Mouse (Mus musculus) urinary bladder, postnatal 10 days (tissue): ENCODE measurements at regions not wholly inside any gene's neighbourhood (a gene's known extent, or its start where the extent isn't known, plus 50 kb on each side); places are given as distances from the start of the nearest gene placed in this dataset.

Experiments
- DNase-seq: peaks from one replicate; pipeline ENCODE4 v3.0.0; 2022; ENCODE audit warnings: low spot score

GRCm38 (mm10) chr15:67901191-67901601, 1400.5 kb upstream of the Lrrc6 start:
- DNase-seq: no peak

- DNase-seq: no peak
These were observed 1399.1 kb upstream of the Lrrc6 start for GRCm38 (mm10) chr15:67899772-67900171.

- no peak for DNase-seq
These were observed 1398.3 kb upstream of the Lrrc6 start for GRCm38 (mm10) chr15:67898959-67899403.

- no peak for DNase-seq
These were observed 1391.4 kb upstream of the Lrrc6 start for GRCm38 (mm10) chr15:67892066-67892465.

GRCm38 (mm10) chr15:67890612-67891304, 1390.0 kb upstream of the Lrrc6 start:
- no peak for DNase-seq

- no peak for DNase-seq
These were observed 1387.8 kb upstream of the Lrrc6 start for GRCm38 (mm10) chr15:67888548-67888947.

GRCm38 (mm10) chr15:67855291-67855690, 1354.6 kb upstream of the Lrrc6 start:
- no peak for DNase-seq

GRCm38 (mm10) chr15:67850118-67850517, 1349.4 kb upstream of the Lrrc6 start:
- DNase-seq: no peak

- no peak for DNase-seq
These were observed 1345.0 kb upstream of the Lrrc6 start for GRCm38 (mm10) chr15:67845707-67846106.

GRCm38 (mm10) chr15:67840671-67841070, 1340.0 kb upstream of the Lrrc6 start:
- no peak for DNase-seq

- DNase-seq: no peak
These were observed 1325.2 kb upstream of the Lrrc6 start for GRCm38 (mm10) chr15:67825796-67826484.

- no peak for DNase-seq
These were observed 1322.5 kb upstream of the Lrrc6 start for GRCm38 (mm10) chr15:67823226-67823625.

GRCm38 (mm10) chr15:67799871-67800270, 1299.2 kb upstream of the Lrrc6 start:
- no peak for DNase-seq

- no peak for DNase-seq
These were observed 1294.9 kb upstream of the Lrrc6 start for GRCm38 (mm10) chr15:67795578-67795977.

GRCm38 (mm10) chr15:67792822-67793221, 1292.1 kb upstream of the Lrrc6 start:
- DNase-seq: no peak

GRCm38 (mm10) chr15:67788587-67788986, 1287.9 kb upstream of the Lrrc6 start:
- no peak for DNase-seq

GRCm38 (mm10) chr15:67785583-67785982, 1284.9 kb upstream of the Lrrc6 start:
- no peak for DNase-seq

GRCm38 (mm10) chr15:67783754-67784153, 1283.0 kb upstream of the Lrrc6 start:
- no peak for DNase-seq

GRCm38 (mm10) chr15:67782505-67782904, 1281.8 kb upstream of the Lrrc6 start:
- no peak for DNase-seq

GRCm38 (mm10) chr15:67780856-67781255, 1280.1 kb upstream of the Lrrc6 start:
- no peak for DNase-seq

- no peak for DNase-seq
These were observed 1266.9 kb upstream of the Lrrc6 start for GRCm38 (mm10) chr15:67767624-67768023.

GRCm38 (mm10) chr15:67759221-67759620, 1258.5 kb upstream of the Lrrc6 start:
- no peak for DNase-seq

- DNase-seq: no peak
These were observed 1249.9 kb upstream of the Lrrc6 start for GRCm38 (mm10) chr15:67750582-67750981.

- DNase-seq: no peak
These were observed 1242.6 kb upstream of the Lrrc6 start for GRCm38 (mm10) chr15:67743332-67743731.
